Mouse (Mus musculus): Measurements from ENCODE around the gene Polm.

- TF ChIP-seq CTCF (IDR thresholded peaks at IDR 0.05; ENCODE audit: insufficient read depth, low read length) (no peak), POLR2A (IDR thresholded peaks at IDR 0.05; ENCODE audit: borderline replicate concordance, extremely low read depth, low read depth, low read length) (no peak)
Measured at GRCm38 (mm10) chr11:5848741-5849140, 10.9 kb upstream of the Polm start.

Measured in lung, adult 2 months (tissue).